Mouse (Mus musculus) right cerebral cortex, postnatal 10 days (tissue): Measurements from ENCODE around the gene Tnfrsf12a.

ENCODE experiments used
- DNase-seq, 2 experiments: peaks; one replicate each; pipeline ENCODE4 v3.0.0; 2021; ENCODE audit warnings: low spot score in 2 of 2

Tnfrsf12a gene

GRCm38 (mm10) chr17:23651363-23651762 is 25.9 kb downstream of the Tnfrsf12a start:
- DNase-seq, result no peak

GRCm38 (mm10) chr17:23645894-23646293 is 31.4 kb downstream of the Tnfrsf12a start:
- DNase-seq, result no peak

- no peak for DNase-seq
These were observed 32.4 kb downstream of the Tnfrsf12a start, which contains the start of gene Mmp25 for GRCm38 (mm10) chr17:23644613-23645495. TSS of gene Mmp25 (minus strand) at chr17:23645277.

GRCm38 (mm10) chr17:23631241-23631640 is 46.0 kb downstream of the Tnfrsf12a start:
- no peak for DNase-seq

- peak; percentile 85 to 86 for DNase-seq
These were observed 46.9 kb downstream of the Tnfrsf12a start for GRCm38 (mm10) chr17:23630195-23631020.

GRCm38 (mm10) chr17:23627813-23628212 is 49.5 kb downstream of the Tnfrsf12a start:
- DNase-seq, result no peak
